Mouse (Mus musculus) adrenal gland, postnatal 36 days (tissue): ENCODE measurements at regions not wholly inside any gene's neighbourhood (a gene's known extent, or its start where the extent isn't known, plus 50 kb on each side); places are given as distances from the start of the nearest gene placed in this dataset.

ENCODE experiments used
- DNase-seq, 2 experiments: peaks; one replicate each; pipeline ENCODE4 v3.0.0; 2021; ENCODE audit warnings: mixed read lengths in 1 of 2

- peak in 1 of 2 experiments; percentile 11 for DNase-seq
Observed at GRCm38 (mm10) chr10:25118674-25119670, 188.7 kb downstream of the Akap7 start.

GRCm38 (mm10) chr10:25114316-25114715 lies 187.0 kb upstream of the Arg1 start:
- DNase-seq: no peak

GRCm38 (mm10) chr10:25112449-25113171 lies 185.3 kb upstream of the Arg1 start:
- no peak for DNase-seq

- DNase-seq: peak in 1 of 2 experiments; percentile 29
Observed at GRCm38 (mm10) chr10:25111636-25112422, 184.5 kb upstream of the Arg1 start.

- peak in 1 of 2 experiments; percentile 11 for DNase-seq
Observed at GRCm38 (mm10) chr10:25111181-25111580, 183.9 kb upstream of the Arg1 start.

GRCm38 (mm10) chr10:25098070-25098469 lies 170.8 kb upstream of the Arg1 start:
- DNase-seq: no peak

- DNase-seq: no peak
Observed at GRCm38 (mm10) chr10:25089705-25090386, 162.6 kb upstream of the Arg1 start.

- DNase-seq: peak in 1 of 2 experiments; percentile 8
Observed at GRCm38 (mm10) chr10:25086745-25087144, 159.5 kb upstream of the Arg1 start.

- DNase-seq: no peak
Observed at GRCm38 (mm10) chr10:25082930-25083329, 155.6 kb upstream of the Arg1 start.

- no peak for DNase-seq
Observed at GRCm38 (mm10) chr10:25072617-25073016, 145.3 kb upstream of the Arg1 start.

GRCm38 (mm10) chr10:25068301-25068700 lies 141.0 kb upstream of the Arg1 start:
- no peak for DNase-seq

- peak; percentile 71 for DNase-seq
Observed at GRCm38 (mm10) chr10:25064701-25065362, 137.5 kb upstream of the Arg1 start.

- no peak for DNase-seq
Observed at GRCm38 (mm10) chr10:25061402-25062055, 134.2 kb upstream of the Arg1 start.

- no peak for DNase-seq
Observed at GRCm38 (mm10) chr10:25058694-25059093, 131.4 kb upstream of the Arg1 start.

- DNase-seq: no peak
Observed at GRCm38 (mm10) chr10:25051998-25052397, 124.7 kb upstream of the Arg1 start.

- no peak for DNase-seq
Observed at GRCm38 (mm10) chr10:25051368-25051874, 124.1 kb upstream of the Arg1 start.

- DNase-seq: no peak
Observed at GRCm38 (mm10) chr10:25041221-25041620, 113.9 kb upstream of the Arg1 start.

- DNase-seq: no peak
Observed at GRCm38 (mm10) chr10:25039926-25040325, 112.6 kb upstream of the Arg1 start.

GRCm38 (mm10) chr10:25036928-25037327 lies 109.6 kb upstream of the Arg1 start:
- DNase-seq: no peak

GRCm38 (mm10) chr10:25035363-25035762 lies 108.1 kb upstream of the Arg1 start:
- no peak for DNase-seq
